Comparison of ENCODE assay signal across 19 mouse cellular contexts in the genomic region with DNA sequence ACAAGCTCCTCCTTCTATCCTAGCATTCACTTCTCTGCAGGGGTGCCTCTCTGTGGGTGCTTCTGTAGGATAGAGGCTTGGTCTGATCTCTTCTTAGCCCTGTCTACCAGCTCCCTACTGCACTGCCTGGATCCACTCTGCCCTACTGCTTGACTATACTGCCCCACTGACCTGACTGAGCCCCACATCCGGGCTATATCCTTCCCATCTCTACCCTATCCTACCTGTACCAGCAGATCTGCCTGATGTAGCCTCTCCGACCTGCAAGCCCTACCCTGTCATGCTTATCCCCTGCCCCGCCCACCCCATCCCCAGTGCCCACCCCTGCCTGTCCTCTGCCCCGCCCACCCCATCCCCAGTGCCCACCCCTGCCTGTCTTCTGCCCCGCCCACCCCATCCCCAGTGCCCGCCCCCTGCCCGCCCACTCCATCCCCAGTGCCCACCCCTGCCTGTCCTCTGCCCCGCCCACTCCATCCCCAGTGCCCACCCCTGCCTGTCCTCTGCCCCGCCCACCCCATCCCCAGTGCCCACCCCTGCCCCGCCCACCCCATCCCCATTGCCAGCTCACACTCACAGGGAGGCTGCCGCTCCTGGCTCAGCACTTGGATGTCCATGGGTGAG. TPM values are rescaled to one million over a fixed set of nuclear protein-coding genes. Genes with fewer than 3 reads are reported as not detected.
A peak's percentile ranks its signal among the peaks of the same experiment; 100 is the strongest.
DNase-seq lines count a peak whose midpoint lies in the region; ATAC-seq and TF ChIP-seq lines count a peak whose summit lies in the region.
"Had no signal": no experiment of that assay in that cellular context is flagged by ENCODE, and none has a peak within 500 bp of the region (broad histone marks: within the 10 kb centered on the region; RNA-seq: fewer than 3 reads in every experiment).

No protein-coding gene starts in this region.

- no peak for TF ChIP-seq CTCF in liver, embryonic 14.5 days (IDR thresholded peaks at IDR 0.05; ENCODE audit: low read depth)

- no peak overlapping the region for H3K9ac ChIP-seq in intestine, embryonic 14.5 days (ENCODE audit: low read length)
- H3K9ac ChIP-seq in intestine, embryonic 16.5 days (ENCODE audit: low read depth, low read length): no peak overlapping the region
- H3K9ac ChIP-seq in midbrain, embryonic 12.5 days (replicated peaks): no peak overlapping the region
- H3K9ac ChIP-seq in midbrain, embryonic 14.5 days (replicated peaks; ENCODE audit: low read length): no peak overlapping the region
- H3K9ac ChIP-seq in liver, embryonic 14.5 days (replicated peaks): no peak overlapping the region
- H3K9ac ChIP-seq: embryonic facial prominence, embryonic 15.5 days; forebrain, postnatal 0 days; hindbrain, embryonic 14.5 days; limb, embryonic 13.5 days had no signal

- 0 out of 2 replicates have a peak, but pooled peaks have one; percentile 65 for ATAC-seq in intestine, embryonic 14.5 days (replicated peaks; ENCODE audit: low FRiP score, low TSS enrichment, low read depth)
- ATAC-seq in intestine, embryonic 16.5 days: no peak
- peak; percentile 44 for ATAC-seq in midbrain, embryonic 12.5 days (ENCODE audit: low FRiP score, low read depth)
- no peak for ATAC-seq in midbrain, embryonic 14.5 days (ENCODE audit: low FRiP score, low TSS enrichment)
- ATAC-seq in liver, embryonic 14.5 days (ENCODE audit: insufficient read depth): 0 out of 2 replicates have a peak, but pooled peaks have one; percentile 12
- ATAC-seq: activated CD4-positive, CD25-positive, alpha-beta regulatory T cell, adult 4 months; forebrain, postnatal 0 days; intestine, postnatal 0 days had no signal

- H3K4me1 ChIP-seq in intestine, embryonic 14.5 days (replicated peaks; ENCODE audit: control insufficient read depth, insufficient read depth, low read length): no peaks in the 10 kb centered on the region
- H3K4me1 ChIP-seq in intestine, embryonic 16.5 days (ENCODE audit: control insufficient read depth, insufficient read depth, low read length): peaks cover 10% of the 10 kb centered on the region; the same call in 1 of the 2 replicates
- H3K4me1 ChIP-seq in midbrain, embryonic 12.5 days: no peaks in the 10 kb centered on the region
- H3K4me1 ChIP-seq in midbrain, embryonic 14.5 days (ENCODE audit: control insufficient read depth, insufficient read depth, low read length): no peaks in the 10 kb centered on the region
- peaks cover 0 to 2% of the 10 kb centered on the region in 2 experiments; a peak in 1 of 4 replicates for H3K4me1 ChIP-seq in liver, embryonic 14.5 days (replicated peaks; ENCODE audit: control insufficient read depth in 2 of 2, insufficient read depth in 2 of 2, low read length in 1 of 2)

- no peak for DNase-seq in intestine, embryonic 14.5 days (ENCODE audit: low spot score)
- no peak for DNase-seq in midbrain, embryonic 14.5 days
- DNase-seq in R1 (ENCODE audit: low read depth, low spot score): peak; percentile 41
- no peak for DNase-seq in liver, embryonic 14.5 days (ENCODE audit: low read depth in 3 of 3, low spot score in 3 of 3)
- no peak for DNase-seq in adrenal gland, postnatal 25 days
- DNase-seq: adrenal gland, postnatal 10 days; B cell, adult 2 months; cerebellum, adult 9-11 months; forebrain, postnatal 0 days; lung, adult 2 months; right cerebral cortex, postnatal 14 days; spleen, adult 18-20 months had no signal

- H3K4me2 ChIP-seq in intestine, embryonic 14.5 days (ENCODE audit: low read length): no peak overlapping the region
- H3K4me2 ChIP-seq in intestine, embryonic 16.5 days (ENCODE audit: low read depth, low read length): no peak overlapping the region
- no peak overlapping the region for H3K4me2 ChIP-seq in midbrain, embryonic 12.5 days (replicated peaks)
- no peak overlapping the region for H3K4me2 ChIP-seq in midbrain, embryonic 14.5 days (ENCODE audit: low read length)
- H3K4me2 ChIP-seq in liver, embryonic 14.5 days (ENCODE audit: low read depth): no peak overlapping the region
- H3K4me2 ChIP-seq: embryonic facial prominence, embryonic 15.5 days; hindbrain, embryonic 14.5 days; limb, embryonic 13.5 days had no signal

- no peak for TF ChIP-seq EP300 in liver, embryonic 14.5 days (IDR thresholded peaks at IDR 0.05; ENCODE audit: low read depth)

- 55% methylated on average over 8 of the region's 11 CpGs for WGBS in intestine, embryonic 14.5 days
- 73% methylated on average over 11 of the region's 11 CpGs for WGBS in intestine, embryonic 16.5 days
- WGBS in midbrain, embryonic 12.5 days: 58% methylated on average over 7 of the region's 11 CpGs
- 41% methylated on average over 9 of the region's 11 CpGs for WGBS in midbrain, embryonic 14.5 days
- 71% methylated on average over 9 of the region's 11 CpGs for WGBS in liver, embryonic 14.5 days (ENCODE audit: insufficient replicate concordance)

- H3K27me3 ChIP-seq in intestine, embryonic 14.5 days (replicated peaks; ENCODE audit: control insufficient read depth, insufficient read depth, low read length): no peaks in the 10 kb centered on the region
- no peaks in the 10 kb centered on the region for H3K27me3 ChIP-seq in intestine, embryonic 16.5 days (replicated peaks; ENCODE audit: control insufficient read depth, insufficient read depth, low read length)
- H3K27me3 ChIP-seq in midbrain, embryonic 12.5 days: no peaks in the 10 kb centered on the region
- H3K27me3 ChIP-seq in midbrain, embryonic 14.5 days (ENCODE audit: control insufficient read depth, insufficient read depth, low read length): no peaks in the 10 kb centered on the region
- no peaks in the 10 kb centered on the region for H3K27me3 ChIP-seq in liver, embryonic 14.5 days (ENCODE audit: control insufficient read depth, insufficient read depth, low read length)
- H3K27me3 ChIP-seq: embryonic facial prominence, embryonic 15.5 days; limb, embryonic 13.5 days had no signal

- H3K9me3 ChIP-seq in intestine, embryonic 14.5 days (ENCODE audit: control insufficient read depth, low read length): 0 out of 2 replicates have a peak, but pooled peaks cover 2% of the 10 kb centered on the region
- H3K9me3 ChIP-seq in intestine, embryonic 16.5 days (ENCODE audit: control insufficient read depth, low read length): 0 out of 2 replicates have a peak, but pooled peaks cover 6% of the 10 kb centered on the region
- H3K9me3 ChIP-seq in midbrain, embryonic 12.5 days: peaks cover 7% of the 10 kb centered on the region
- H3K9me3 ChIP-seq in midbrain, embryonic 14.5 days (ENCODE audit: control insufficient read depth, low read length): no peaks in the 10 kb centered on the region
- H3K9me3 ChIP-seq in liver, embryonic 14.5 days (ENCODE audit: control insufficient read depth, low read length): no peaks in the 10 kb centered on the region
- H3K9me3 ChIP-seq: embryonic facial prominence, embryonic 15.5 days had no signal

- no peak overlapping the region for H3K4me3 ChIP-seq in intestine, embryonic 14.5 days (ENCODE audit: low read depth, low read length)
- H3K4me3 ChIP-seq in intestine, embryonic 16.5 days (ENCODE audit: low read length): no peak overlapping the region
- no peak overlapping the region for H3K4me3 ChIP-seq in midbrain, embryonic 12.5 days
- no peak overlapping the region for H3K4me3 ChIP-seq in midbrain, embryonic 14.5 days (replicated peaks; ENCODE audit: low read depth, low read length)
- H3K4me3 ChIP-seq in liver, embryonic 14.5 days (ENCODE audit: insufficient read depth in 1 of 2, low read depth in 2 of 2, low read length in 2 of 2): no peak overlapping the region
- H3K4me3 ChIP-seq: embryonic facial prominence, embryonic 15.5 days; limb, embryonic 13.5 days had no signal

- H3K36me3 ChIP-seq in intestine, embryonic 14.5 days (ENCODE audit: control insufficient read depth, insufficient read depth, low read length): peaks cover 81% of the 10 kb centered on the region
- peaks cover 28% of the 10 kb centered on the region for H3K36me3 ChIP-seq in intestine, embryonic 16.5 days (ENCODE audit: control insufficient read depth, insufficient read depth, low read length)
- H3K36me3 ChIP-seq in midbrain, embryonic 12.5 days: peaks cover 32% of the 10 kb centered on the region
- 0 out of 2 replicates have a peak, but pooled peaks cover 3% of the 10 kb centered on the region for H3K36me3 ChIP-seq in midbrain, embryonic 14.5 days (ENCODE audit: control insufficient read depth, insufficient read depth, low read length)
- H3K36me3 ChIP-seq in liver, embryonic 14.5 days (replicated peaks; ENCODE audit: control insufficient read depth, insufficient read depth, low read depth): peaks cover 8% of the 10 kb centered on the region

- H3K27ac ChIP-seq in intestine, embryonic 14.5 days (ENCODE audit: low read depth): no peak overlapping the region
- no peak overlapping the region for H3K27ac ChIP-seq in intestine, embryonic 16.5 days (ENCODE audit: low read length)
- H3K27ac ChIP-seq in midbrain, embryonic 12.5 days (replicated peaks): no peak overlapping the region
- H3K27ac ChIP-seq in midbrain, embryonic 14.5 days (replicated peaks; ENCODE audit: low read depth, low read length): no peak overlapping the region
- no peak overlapping the region for H3K27ac ChIP-seq in liver, embryonic 14.5 days
- H3K27ac ChIP-seq: embryonic facial prominence, embryonic 15.5 days; hindbrain, embryonic 14.5 days; limb, embryonic 13.5 days had no signal

RNA-seq across cellular contexts. Expression of a gene that starts 37.4 kb away (rescaled TPM):
- polyA plus RNA-seq in intestine, embryonic 14.5 days (2014; fragmentation: Nextera tagmentation; extraction: Ambion mirVana): 7.8 and 7.9 TPM in 2 replicates
- 4.2 and 4.4 TPM in 2 replicates for polyA plus RNA-seq in intestine, embryonic 16.5 days (2015; fragmentation: Nextera tagmentation; extraction: Ambion mirVana)
- polyA plus RNA-seq in midbrain, embryonic 12.5 days (2016; fragmentation: Nextera tagmentation; extraction: Ambion mirVana): 3.0 and 3.2 TPM in 2 replicates
- 1.1 and 1.3 TPM in 2 replicates for polyA plus RNA-seq in midbrain, embryonic 14.5 days (2014; fragmentation: Nextera tagmentation; extraction: Ambion mirVana)
- 6.8 and 7.4 TPM in 2 replicates for polyA plus RNA-seq in liver, embryonic 14.5 days (2012; rRNA removed)
- 2.2 and 2.3 TPM in 2 replicates for polyA plus RNA-seq in liver, embryonic 14.5 days (2014; fragmentation: Nextera tagmentation; extraction: Ambion mirVana)
- total RNA-seq in adrenal gland, postnatal 25 days (2021): 97.9 and 117 TPM in 2 replicates

RNA-seq across cellular contexts. Expression of a gene that starts 59.2 kb away (rescaled TPM):
- polyA plus RNA-seq in intestine, embryonic 14.5 days (2014; fragmentation: Nextera tagmentation; extraction: Ambion mirVana): 34.1 and 36.4 TPM in 2 replicates
- 53.8 and 65.6 TPM in 2 replicates for polyA plus RNA-seq in intestine, embryonic 16.5 days (2015; fragmentation: Nextera tagmentation; extraction: Ambion mirVana)
- polyA plus RNA-seq in midbrain, embryonic 12.5 days (2016; fragmentation: Nextera tagmentation; extraction: Ambion mirVana): 31.9 and 35.1 TPM in 2 replicates
- polyA plus RNA-seq in midbrain, embryonic 14.5 days (2014; fragmentation: Nextera tagmentation; extraction: Ambion mirVana): 31.4 and 33.7 TPM in 2 replicates
- 10.8 and 12.1 TPM in 2 replicates for polyA plus RNA-seq in liver, embryonic 14.5 days (2012; rRNA removed)
- polyA plus RNA-seq in liver, embryonic 14.5 days (2014; fragmentation: Nextera tagmentation; extraction: Ambion mirVana): 10.8 and 11.0 TPM in 2 replicates
- 21.2 and 30.4 TPM in 2 replicates for total RNA-seq in adrenal gland, postnatal 25 days (2021)

Comparison
In these comparisons a context has a peak if more than half of its experiments do, and no peak if none do; other contexts are left out.
1. ATAC-seq: peak in intestine, embryonic 14.5 days (single experiment), midbrain, embryonic 12.5 days (single experiment) and liver, embryonic 14.5 days (single experiment); none in intestine, embryonic 16.5 days (single experiment) and midbrain, embryonic 14.5 days (single experiment).